Mouse (Mus musculus) cerebellum, adult 2 months (tissue): ENCODE data around the gene Slc13a4.

ENCODE experiments used
- CTCF ChIP-seq: fragments of 200-500 bp; IDR thresholded peaks from 2 replicates; pipeline ENCODE4 v1.5.1; 2011; ENCODE audit warnings: low read depth, mild to moderate bottlenecking, control low read depth, low read length, moderate library complexity, borderline replicate concordance; ENCODE audit not compliant: insufficient read depth
- POLR2A ChIP-seq: fragments of 200-500 bp; IDR thresholded peaks from 2 replicates; pipeline ENCODE4 v1.6.1; 2011; ENCODE audit warnings: low read length, control low read depth, borderline replicate concordance; ENCODE audit not compliant: insufficient read depth

DNA sequence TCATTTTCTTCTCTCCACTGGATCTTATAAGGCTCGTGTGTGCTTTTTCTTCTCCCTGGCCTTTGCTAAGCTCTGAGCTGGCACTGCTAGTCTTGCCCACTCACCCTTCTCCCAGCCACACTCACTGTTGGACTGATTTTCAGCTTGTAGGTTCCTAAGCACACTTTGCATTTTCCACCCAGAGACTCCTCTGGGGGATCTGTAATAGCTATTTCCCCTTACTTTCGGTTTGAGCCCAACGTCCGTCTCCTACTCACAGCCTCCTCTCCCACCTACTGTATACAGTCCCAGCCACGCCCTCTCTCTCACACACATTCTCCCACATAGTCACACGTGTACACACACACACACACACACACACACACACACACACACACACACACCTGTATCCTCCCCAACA, 11.9 kb upstream of the Slc13a4 start:
- TF ChIP-seq POLR2A, result no peak
- no peak for TF ChIP-seq CTCF
